Mouse (Mus musculus) lung, adult 18-20 months (tissue): ENCODE results near the gene Iqsec1.

Source experiments
- DNase-seq, 2 experiments: peaks; one replicate each; pipeline ENCODE4 v3.0.0; 2022; ENCODE audit warnings: mixed read lengths in 2 of 2

The Iqsec1 gene

DNA sequence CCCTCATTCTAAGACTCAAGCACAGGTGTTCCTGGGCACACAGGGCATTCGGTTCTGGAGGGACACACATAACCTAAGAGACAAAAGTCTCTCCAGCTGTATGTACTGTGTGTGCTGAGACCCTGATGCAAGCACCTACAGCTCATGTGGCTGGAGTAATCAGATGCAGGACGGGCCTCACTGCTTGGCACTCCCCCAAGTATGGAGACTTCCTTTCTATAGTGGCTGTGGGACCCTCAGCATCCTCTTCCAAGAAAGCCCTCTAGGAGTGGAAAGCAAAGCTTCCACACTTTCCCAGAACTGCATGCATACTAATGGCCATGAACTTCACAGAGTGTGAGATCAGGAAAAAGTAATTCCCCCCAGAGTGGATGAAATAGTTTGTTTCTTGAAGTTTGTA is 208.0 kb downstream of the Iqsec1 start:
- DNase-seq = no peak

DNA sequence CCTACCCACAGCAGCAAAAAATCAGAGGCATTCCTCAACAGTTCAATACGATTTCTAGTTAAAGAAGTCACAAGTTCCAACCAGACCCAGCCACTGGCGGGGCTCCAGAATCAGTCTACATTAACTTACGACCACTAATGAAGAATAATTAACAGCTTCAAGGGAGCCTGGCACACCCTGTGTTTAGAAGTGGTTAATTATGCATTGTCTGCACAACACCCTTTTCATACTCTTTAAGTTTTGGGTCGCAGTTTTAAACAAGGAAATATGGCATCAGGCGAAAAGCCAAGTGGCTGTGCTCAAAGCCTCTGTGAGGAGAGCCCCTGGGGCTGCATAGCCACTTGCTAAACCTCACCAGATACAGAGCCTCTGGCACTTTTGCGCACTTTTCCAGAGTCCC is 209.6 kb downstream of the Iqsec1 start:
- no peak for DNase-seq

DNA sequence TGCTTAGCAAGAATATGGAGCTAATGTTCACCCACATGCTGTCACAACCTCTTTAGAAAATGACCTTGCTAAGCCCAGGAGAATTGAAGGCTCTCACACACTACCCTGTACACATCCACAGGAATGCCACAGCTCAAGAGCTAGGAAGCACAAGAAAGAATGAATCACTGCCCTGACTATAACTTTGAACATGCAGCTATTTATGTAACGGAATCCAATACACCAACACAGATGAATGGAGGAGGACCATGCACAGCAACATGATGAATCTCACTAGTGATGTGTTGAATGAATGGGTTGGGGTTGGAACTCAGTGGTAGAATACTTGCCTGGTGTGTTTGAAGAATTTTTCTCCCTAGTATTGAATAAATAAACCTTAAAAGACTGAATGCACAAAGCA is 211.2 kb downstream of the Iqsec1 start:
- no peak for DNase-seq

DNA sequence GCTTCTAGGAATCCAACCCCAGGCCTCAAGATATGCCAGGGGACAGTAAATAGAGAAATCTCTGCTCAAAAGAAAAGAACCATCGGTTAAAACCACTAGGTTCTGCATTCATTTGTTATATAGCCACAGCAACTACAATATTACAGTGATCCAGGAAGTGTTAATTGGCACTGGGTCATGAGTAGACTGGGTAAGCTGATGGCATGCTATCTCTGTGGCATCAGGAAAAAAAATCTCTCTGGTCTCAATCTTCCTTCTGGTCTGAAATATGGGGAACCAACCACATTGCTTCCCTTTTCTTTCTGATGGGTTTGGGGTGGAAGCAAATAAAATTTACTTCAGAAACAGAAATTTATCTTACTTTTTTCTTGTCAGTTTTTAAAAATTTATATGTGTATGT is 212.9 kb downstream of the Iqsec1 start:
- no peak for DNase-seq

DNA sequence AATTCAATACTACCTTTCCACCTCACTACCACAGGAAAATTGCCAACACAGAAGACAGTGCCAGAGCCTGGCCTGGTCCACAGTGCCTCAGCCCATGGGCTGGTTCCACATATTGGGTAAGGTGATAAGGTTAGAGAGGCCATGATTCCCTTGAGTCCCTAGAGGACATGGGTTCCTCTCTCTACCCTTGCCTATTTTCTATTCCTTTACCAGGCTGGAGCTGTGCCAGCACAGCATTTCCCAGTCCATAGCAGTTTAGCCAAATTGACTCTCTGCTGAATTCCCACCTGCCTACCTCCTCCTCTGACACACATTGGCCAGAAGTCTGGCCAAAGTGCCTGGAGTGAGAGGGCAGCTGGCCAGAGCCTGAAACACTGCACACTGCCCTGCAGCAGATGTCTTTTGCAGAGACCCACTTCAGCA is 214.7 kb downstream of the Iqsec1 start:
- no peak for DNase-seq

DNA sequence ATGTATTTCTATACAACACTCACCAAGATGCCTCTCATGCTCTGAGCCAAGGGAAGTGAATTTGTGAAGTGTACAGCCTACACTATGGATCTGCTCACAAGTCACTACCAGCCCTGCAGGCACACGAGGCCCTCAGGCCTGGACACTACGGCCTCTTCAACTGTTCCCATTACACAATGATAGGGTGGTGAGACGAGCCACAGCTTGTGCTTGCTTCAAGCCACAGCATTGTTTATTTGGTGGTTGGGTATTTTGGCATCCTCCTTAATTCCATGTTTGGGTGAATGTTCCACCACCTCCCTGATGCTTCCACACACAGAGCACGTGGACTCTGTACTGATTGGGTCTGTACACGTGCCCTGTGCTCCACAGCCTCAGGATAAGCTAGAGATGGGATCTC is 216.4 kb downstream of the Iqsec1 start:
- peak in 1 of 2 experiments; percentile 40 for DNase-seq

DNA sequence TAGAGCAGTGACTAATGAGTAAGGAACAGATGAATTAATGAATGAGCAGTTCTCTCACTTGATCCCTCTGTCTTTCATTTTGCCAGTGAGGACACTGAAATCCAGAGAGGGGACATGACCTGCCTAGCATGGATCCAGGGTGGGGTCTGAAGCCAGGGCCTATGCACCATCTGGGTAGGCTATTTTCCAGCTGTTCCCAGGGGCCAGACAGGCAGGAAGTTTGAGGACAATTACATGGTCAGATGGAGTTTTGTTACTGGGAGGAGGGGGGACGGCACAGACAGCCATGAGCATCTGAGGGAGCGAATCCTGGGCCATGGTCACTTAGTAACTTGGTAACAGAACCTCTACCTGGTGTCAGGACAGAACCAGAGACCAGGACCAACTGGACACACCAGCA is 220.0 kb downstream of the Iqsec1 start:
- DNase-seq = no peak

DNA sequence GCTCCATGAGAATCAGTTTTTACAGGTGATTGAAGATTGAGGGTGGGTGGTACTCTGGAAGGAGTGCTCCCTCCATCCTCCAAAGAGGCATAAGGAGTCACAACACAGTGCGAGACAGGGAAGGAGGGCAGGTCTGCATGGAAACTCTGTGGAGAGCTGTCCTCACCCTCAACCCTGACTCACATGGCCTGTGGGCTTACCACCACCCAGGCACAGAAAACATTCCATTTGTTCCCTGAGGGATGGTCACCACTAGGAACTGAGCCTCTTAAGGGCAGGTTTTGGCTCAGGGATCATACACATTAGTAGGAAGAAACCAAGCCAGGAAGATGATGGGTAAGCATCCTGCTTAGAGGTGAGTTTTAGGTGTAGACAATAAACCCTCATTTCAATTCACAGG is 220.6 kb downstream of the Iqsec1 start:
- no peak for DNase-seq

DNA sequence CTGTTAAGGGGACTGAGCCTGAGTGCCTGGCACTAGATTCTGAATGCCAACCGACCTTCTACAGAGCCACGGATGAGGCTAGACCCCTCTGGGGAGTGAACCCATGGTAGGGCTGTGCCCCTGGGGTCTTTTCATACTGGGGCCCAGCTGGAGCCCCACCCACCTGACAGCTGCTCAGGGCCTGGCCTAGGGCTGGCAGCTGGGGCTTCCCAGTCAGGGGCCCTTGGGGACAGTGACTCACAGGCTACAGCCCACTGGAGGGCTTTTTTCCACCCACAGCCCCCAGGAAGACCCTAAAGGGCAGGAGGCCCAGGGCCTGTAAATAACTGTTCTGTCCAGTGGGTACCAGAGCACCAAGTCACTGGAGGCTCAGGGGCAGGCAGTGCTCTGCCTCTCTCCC is 223.7 kb downstream of the Iqsec1 start:
- no peak for DNase-seq

DNA sequence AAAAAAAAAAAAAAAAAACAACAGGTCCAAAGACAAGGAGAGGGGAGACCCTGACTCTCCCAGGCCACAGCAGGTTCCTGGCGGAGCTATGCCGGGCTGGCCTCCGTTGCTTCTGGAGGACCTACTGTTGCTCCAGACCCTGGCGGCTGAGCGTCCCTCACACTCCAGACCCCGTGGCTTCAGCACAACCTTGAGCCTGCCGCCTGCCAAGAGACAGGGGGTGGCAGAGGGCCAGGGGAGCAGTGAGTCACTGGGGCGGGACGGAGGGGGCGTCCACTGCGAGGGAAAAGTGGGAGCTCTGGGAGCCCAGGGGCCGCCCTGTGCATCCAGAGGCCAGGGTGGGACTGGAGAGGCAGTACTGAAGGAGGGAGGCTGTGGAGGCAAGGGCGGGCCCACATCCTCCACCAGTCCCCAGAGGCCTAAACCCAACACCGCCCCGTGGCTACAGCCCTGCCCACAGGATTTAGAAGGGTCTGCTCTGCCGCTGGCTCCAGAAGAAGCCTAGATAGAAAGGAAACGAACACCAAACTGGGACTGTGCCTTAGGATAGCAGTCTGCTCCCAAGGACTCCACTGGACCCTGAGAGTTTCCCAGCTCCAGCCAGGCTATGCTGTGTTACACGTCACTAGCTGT is 224.4 kb downstream of the Iqsec1 start:
- peak; percentile 84 to 88 for DNase-seq

DNA sequence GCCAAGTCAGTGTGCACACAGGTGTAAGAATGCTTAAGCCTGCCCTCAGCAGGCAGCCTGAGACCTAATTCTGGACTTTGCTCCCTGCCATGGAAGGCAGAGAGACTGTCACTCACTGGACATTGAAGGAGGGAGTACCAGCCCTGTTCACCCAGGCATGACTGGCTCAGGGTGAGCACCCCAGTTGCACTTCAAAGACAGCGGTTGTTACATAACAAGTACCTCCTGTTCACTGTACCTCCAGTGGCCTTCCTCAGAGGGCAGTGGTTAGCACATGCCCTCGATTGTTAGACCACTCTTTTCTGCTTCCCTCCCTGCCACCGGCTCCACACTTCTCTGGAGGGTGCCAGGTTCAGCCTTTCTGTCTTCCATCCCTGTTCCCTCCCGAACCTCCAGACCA is 225.2 kb downstream of the Iqsec1 start:
- no peak for DNase-seq

DNA sequence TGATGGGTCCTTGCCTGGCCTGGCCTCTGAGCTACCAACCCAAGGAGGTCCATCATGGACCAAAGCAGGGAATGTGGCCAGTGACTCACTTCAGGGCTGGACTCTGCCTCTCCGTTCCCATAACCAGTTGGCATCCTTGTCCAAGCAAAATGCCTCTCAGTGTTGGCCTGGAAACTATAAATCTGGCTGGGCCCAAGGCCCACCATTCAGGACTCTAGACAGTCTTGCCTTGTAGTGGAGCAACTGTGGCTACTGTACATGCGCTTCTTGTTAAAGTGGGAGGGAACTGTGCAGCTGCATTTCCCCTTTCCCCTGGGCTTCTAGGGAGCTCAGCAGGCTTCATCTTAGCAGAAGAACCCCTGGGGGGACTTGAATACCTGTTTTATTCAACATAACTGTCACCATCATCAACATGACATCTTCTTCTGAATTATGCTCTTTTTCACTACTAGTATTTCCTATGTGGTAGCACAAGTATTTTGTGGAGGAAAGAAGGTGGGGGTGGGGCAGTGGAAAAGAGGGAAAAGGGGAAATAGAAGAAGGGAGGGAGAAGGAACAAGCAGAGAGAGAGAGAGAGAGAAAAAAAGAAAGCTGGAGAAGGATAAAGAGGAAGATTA is 226.3 kb downstream of the Iqsec1 start:
- no peak for DNase-seq

DNA sequence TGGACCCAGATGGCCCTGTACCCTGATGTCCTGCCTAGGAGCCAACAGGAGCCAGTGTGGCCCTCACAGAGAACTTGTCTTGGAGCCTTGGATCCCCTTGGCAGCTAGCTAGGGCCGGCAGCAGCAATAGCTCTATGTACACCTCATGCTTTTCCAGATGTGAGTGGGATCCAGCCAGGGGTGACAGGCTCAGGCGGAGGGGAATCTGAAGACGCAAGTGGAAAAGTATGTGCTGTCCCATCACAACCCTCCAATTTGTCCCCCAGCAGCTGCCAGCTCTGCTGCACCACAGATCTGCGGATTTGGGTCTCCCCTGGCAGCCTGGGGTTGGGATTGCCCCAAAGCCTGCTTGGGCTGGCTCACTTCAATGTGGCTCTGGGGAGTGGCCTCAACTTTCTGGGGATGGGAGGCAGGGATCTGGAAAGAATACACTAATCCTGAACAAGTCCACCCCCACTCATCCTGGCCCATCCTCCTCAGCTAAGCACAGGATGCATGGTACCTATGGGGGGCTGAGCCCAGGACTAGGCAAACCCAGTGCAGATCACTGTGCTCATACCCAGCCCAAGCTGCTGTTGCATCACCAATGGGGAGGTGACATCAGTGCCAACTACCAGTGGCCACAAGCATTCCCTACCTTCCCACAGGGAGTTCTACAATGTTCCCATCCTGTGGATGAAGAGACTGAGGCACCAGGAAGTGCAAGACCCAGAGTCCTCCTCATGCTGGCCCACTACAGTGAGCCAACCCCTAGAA is 227.0 kb downstream of the Iqsec1 start:
- peak; percentile 49 to 61 for DNase-seq

DNA sequence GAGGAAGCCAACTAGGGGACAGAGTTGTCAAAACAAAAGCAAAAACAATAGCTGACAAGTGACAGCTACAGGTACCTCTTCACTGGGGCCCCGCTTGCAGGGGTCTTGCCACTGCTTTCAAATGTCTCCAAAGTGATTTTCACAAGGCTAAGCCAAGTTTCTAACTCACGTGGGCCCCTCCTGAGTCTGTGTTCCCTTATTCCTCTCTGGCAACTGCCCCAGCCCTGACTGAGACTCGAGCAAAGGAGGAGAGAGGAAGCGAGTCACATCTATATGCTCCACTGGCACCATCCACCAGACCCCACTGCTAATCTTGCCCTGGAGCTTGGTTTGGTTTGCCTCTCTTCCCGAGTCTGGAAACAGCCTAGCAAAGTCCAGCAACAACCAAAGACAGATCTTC is 227.6 kb downstream of the Iqsec1 start:
- DNase-seq = no peak

DNA sequence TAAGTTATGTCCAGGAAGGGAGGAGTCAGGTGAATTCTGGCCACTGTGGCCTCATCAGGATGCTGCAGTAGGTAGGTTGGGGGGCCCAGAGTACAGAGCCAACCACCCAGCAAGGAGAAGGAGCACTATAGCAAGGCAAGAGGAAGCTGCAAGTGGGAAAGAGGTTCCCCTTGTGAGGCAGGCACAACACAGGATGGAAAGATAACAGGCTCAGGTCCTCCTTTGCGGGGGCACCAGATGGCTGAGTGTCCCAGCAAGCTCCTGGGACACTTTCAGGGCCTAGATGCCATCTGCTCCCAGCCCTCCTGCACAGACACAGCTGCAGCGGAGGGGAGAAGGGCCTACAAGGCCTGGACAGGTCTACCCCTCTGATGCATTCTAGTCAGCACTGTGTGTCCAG is 228.7 kb downstream of the Iqsec1 start:
- no peak for DNase-seq

DNA sequence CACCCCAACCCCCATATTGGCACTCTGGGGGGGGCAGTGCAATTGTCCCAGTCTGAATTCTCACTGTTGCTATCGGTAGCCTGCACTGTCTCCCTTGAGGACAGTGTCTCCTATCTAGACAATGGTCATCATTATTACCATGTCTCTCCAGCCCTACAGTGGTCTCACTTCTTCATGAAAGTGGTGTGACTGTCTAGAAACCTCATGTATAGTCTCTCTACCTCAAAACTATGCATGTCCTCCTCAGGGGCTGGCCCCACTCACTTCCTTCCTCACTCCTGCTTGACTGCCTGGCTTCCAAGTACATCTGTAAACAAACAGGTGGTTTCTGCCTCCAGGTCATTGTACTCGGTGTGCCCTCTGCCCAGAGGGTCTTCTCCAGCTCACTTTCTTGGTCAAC is 230.3 kb downstream of the Iqsec1 start:
- no peak for DNase-seq

DNA sequence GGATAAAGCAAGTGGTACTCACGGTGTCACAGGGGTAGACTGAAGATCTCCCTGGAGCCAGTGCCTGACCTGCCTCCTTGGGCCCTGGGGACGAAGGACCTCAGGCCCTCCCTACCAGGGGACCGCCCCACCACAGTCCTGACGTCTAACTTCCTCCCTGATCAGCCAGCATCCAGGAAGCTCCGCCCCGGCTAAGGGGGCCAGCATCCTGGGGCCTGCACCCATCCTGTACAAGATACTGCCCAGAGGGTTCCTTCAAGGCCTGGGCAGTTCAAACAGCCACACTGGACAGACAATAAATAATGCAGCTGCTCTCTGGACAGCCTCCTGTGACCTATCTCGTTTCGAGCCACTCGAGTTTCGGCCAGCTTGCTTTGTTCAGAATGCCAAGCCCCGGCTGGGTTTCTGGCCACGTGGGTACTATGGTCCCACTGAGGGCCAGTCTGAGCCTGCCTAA is 231.0 kb downstream of the Iqsec1 start:
- DNase-seq = peak; percentile 46 to 64

DNA sequence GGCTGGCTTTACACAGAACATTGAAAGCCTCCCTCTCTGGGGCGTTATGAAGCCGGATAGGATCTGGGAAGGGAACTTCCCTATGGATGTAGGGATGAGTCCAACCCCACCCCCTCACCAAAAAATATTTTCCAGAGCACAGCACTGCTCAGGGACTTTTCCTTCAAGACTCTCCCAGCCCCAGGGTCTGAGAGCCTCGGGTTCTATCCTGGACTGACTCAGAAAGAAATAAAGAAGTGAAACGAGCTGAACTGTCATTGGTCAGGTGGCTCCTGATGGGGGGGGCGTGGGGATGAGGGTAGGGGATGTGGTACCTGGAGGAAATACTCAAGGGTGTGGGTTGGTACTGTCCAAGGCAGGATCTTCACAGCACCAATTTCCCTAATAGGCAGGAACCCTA is 231.9 kb downstream of the Iqsec1 start:
- DNase-seq = no peak

DNA sequence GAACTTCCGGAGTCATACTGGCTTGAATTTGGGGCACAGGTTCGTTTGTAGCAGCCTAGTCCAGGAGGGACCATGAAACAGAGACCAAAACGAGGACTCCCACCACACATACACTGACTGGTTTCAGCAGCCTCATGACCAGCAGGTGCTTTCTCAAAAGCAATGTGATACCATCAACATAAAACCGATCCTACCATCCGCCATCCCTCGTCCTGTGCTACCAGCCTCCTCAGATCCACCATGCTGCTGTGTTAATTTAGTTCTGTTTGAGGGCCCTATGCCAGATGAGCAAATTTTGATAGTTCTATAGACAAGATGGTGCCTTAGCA is 232.9 kb downstream of the Iqsec1 start:
- no peak for DNase-seq

DNA sequence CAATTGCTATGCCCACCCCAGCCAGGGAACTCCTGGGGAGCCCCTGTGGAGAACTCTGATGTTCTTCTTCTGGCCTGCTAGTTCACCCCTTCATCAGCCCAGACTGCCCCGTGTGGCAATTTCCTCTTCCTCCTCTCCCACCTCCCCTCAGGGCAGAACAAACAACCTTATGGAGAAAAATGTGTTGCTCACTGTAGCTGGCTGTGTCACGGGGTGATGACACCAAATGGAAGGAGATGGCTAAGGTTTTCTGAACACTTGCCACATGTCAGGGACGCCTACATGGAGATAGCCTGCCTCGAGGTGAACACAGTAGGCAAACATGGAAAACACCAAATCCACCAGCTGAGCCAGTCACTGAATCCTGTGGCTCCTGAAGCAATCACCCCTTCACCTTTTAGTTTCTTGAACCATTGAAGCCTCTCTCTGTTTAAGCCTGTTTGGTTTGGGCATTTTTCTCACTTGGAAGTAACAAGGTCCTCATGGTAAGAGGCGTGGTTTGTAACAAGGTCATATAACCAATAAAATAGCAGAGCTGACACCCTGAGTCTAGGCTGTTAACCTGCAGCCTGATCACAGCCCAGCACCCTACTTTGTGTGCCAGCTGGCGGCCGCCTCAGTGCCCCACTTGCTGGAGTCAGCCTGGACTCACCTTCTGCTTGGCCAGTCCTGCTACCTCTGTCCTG is 233.4 kb downstream of the Iqsec1 start:
- DNase-seq = peak; percentile 54 to 59

DNA sequence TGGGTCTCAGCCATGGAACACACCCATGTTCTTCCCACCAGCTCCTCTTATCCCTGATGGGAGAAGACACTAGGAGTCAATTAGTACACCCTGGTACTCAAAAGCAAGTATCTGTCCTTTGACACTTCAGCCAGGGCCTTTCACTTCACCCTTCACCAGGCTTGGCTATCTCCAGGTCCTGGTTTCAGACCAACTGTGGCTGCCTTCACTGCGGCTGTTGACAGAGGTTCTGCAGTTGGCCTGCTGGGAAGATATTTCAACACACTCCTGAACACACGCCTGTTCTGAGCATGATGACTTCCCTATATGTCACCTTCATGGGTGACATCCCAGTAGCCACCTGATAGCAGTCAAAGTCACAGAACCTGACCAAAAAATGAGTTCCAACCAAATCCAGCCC is 234.4 kb downstream of the Iqsec1 start:
- peak; percentile 52 to 60 for DNase-seq

DNA sequence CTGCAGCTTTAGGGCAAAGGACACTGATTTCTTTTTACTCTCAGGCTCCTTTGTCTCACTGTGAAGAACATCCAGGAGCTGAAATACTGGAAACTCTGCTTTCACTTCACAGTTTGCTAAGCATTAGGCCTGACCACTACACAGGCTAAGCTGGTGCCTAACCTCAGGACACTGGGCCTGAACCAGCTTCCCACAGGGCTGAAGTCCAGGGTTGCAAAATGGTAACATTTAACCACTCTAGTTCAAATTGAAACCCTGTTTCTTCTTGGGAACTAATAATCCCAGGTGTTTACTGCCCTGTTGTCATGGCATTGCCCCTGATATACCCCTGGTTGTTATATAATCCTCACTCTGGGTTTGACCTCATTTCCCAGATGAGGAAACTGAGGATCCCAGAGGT is 234.8 kb downstream of the Iqsec1 start:
- DNase-seq = no peak

DNA sequence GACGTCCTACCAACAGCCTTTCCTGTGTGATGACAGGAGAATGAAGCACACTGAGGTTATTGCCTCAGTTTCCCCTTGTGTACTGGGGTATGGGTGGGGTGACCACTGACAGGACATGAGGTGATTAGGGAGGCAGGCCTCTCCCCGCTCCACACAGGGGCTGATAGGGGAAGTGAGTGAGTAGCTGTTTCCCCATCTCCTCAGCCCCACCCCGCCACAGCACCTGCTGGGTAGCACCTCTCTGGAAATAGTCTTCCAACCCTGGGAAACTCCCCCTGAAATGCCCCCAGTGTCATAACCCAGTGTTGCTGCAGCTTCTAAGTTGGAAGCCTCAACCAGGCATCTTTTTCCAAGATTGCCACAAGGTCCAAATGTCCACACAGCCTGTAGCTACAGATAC is 236.9 kb downstream of the Iqsec1 start:
- peak in 1 of 2 experiments; percentile 50 for DNase-seq

DNA sequence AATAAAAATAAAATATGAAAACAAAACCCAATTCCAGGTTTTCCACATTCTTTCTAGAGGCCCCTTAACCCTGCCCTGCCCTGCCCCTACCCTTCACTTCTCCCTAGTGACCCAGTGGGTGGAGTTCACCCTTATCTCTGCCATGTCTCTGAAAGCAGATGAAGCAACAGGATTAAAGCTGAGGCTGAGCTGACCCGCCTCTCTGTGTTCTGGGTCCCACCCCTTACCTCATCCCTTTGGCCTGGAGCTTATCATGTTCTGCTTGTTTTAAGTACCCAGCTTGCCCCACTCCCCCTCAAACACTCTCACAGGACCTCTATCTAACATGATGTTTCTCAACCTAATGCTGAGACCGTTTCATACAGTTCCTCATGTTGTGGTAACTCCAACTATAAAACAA is 238.4 kb downstream of the Iqsec1 start:
- peak; percentile 55 to 58 for DNase-seq
